10 mouse cellular contexts compared by ENCODE assay signal in genomic region chr1:158266293-158267019, GRCm38 (mm10).
DNase-seq lines count a peak whose midpoint lies in the region; ATAC-seq and TF ChIP-seq lines count a peak whose summit lies in the region.
"Had no signal": no experiment of that assay in that cellular context is flagged by ENCODE, and none has a peak within 500 bp of the region (broad histone marks: within the 10 kb centered on the region; RNA-seq: fewer than 3 reads in every experiment).

No protein-coding gene starts in this region.

- no peak overlapping the region for H3K4me3 ChIP-seq in forebrain, embryonic 14.5 days (ENCODE audit: low read depth, low read length)
- H3K4me3 ChIP-seq in midbrain, embryonic 14.5 days (replicated peaks; ENCODE audit: low read depth, low read length) = no peak overlapping the region
- no peak overlapping the region for H3K4me3 ChIP-seq in gastrocnemius, adult 2 months
- H3K4me3 ChIP-seq: liver, embryonic 15.5 days; myocyte had no signal

- H3K4me1 ChIP-seq in forebrain, embryonic 14.5 days (ENCODE audit: control insufficient read depth, insufficient read depth, low read length) = peaks cover 10% of the 10 kb centered on the region
- H3K4me1 ChIP-seq in midbrain, embryonic 14.5 days (ENCODE audit: control insufficient read depth, insufficient read depth, low read length) = peaks cover 12% of the 10 kb centered on the region
- H3K4me1 ChIP-seq: liver, embryonic 15.5 days had no signal

- no peak overlapping the region for H3K4me2 ChIP-seq in forebrain, embryonic 14.5 days (ENCODE audit: low read length)
- no peak overlapping the region for H3K4me2 ChIP-seq in midbrain, embryonic 14.5 days (ENCODE audit: low read length)
- H3K4me2 ChIP-seq: liver, embryonic 15.5 days had no signal

- H3K9me3 ChIP-seq in forebrain, embryonic 14.5 days (replicated peaks; ENCODE audit: control insufficient read depth, low read length) = no peaks in the 10 kb centered on the region
- H3K9me3 ChIP-seq in midbrain, embryonic 14.5 days (ENCODE audit: control insufficient read depth, low read length) = no peaks in the 10 kb centered on the region
- H3K9me3 ChIP-seq: liver, embryonic 15.5 days had no signal

- WGBS in forebrain, embryonic 14.5 days = 25% methylated on average over 3 of the region's 3 CpGs
- WGBS in midbrain, embryonic 14.5 days = 30% methylated on average over 3 of the region's 3 CpGs

- intact Hi-C loops in heart, postnatal 10 days (cut with DNase I) = no loop called here
- intact Hi-C loops in gastrocnemius, adult 2 months (cut with DNase I) = no loop called here

- no peak for DNase-seq in frontal cortex, adult 2 months (ENCODE audit: extremely low spot score in 1 of 2, low spot score in 1 of 2)
- peak; percentile 59 to 70 for DNase-seq in cerebellum, postnatal 25 days
- DNase-seq in forebrain, embryonic 14.5 days (ENCODE audit: low spot score) = no peak
- DNase-seq in midbrain, embryonic 14.5 days = no peak
- no peak for DNase-seq in heart, postnatal 10 days
- no peak for DNase-seq in gastrocnemius, adult 2 months
- no peak for DNase-seq in adrenal gland, adult (ENCODE audit: inconsistent age in 2 of 2, low spot score in 1 of 2)

- no peaks in the 10 kb centered on the region for H3K27me3 ChIP-seq in forebrain, embryonic 14.5 days (replicated peaks; ENCODE audit: control insufficient read depth, insufficient read depth, low read length)
- H3K27me3 ChIP-seq in midbrain, embryonic 14.5 days (ENCODE audit: control insufficient read depth, insufficient read depth, low read length) = no peaks in the 10 kb centered on the region
- H3K27me3 ChIP-seq: liver, embryonic 15.5 days had no signal

- H3K36me3 ChIP-seq in forebrain, embryonic 14.5 days (ENCODE audit: control insufficient read depth, insufficient read depth, low read length) = no peaks in the 10 kb centered on the region
- no peaks in the 10 kb centered on the region for H3K36me3 ChIP-seq in midbrain, embryonic 14.5 days (ENCODE audit: control insufficient read depth, insufficient read depth, low read length)
- H3K36me3 ChIP-seq: liver, embryonic 15.5 days had no signal

- no peak overlapping the region for H3K9ac ChIP-seq in forebrain, embryonic 14.5 days (ENCODE audit: low read length)
- H3K9ac ChIP-seq in midbrain, embryonic 14.5 days (replicated peaks; ENCODE audit: low read length) = no peak overlapping the region
- H3K9ac ChIP-seq: liver, embryonic 15.5 days had no signal

- 0 out of 2 replicates have a peak, but pooled peaks have one; percentile 33 for ATAC-seq in frontal cortex, adult (ENCODE audit: low TSS enrichment)
- ATAC-seq in forebrain, embryonic 14.5 days = peak; percentile 82
- peak; percentile 80; the same call in 1 of the 2 replicates for ATAC-seq in midbrain, embryonic 14.5 days (ENCODE audit: low FRiP score, low TSS enrichment)

- peak overlapping the region; percentile 67 for H3K27ac ChIP-seq in forebrain, embryonic 14.5 days (ENCODE audit: low read depth, low read length)
- H3K27ac ChIP-seq in midbrain, embryonic 14.5 days (replicated peaks; ENCODE audit: low read depth, low read length) = peak overlapping the region; percentile 49
- no peak overlapping the region for H3K27ac ChIP-seq in gastrocnemius, adult 2 months
- H3K27ac ChIP-seq: liver, embryonic 15.5 days had no signal

- no peak for TF ChIP-seq CTCF in gastrocnemius, adult 2 months (IDR thresholded peaks at IDR 0.05)

Comparison
In these comparisons a context has a peak if more than half of its experiments do, and no peak if none do; other contexts are left out.
1. DNase-seq: peak in cerebellum, postnatal 25 days (2 of 2); none in frontal cortex, adult 2 months (0 of 2), forebrain, embryonic 14.5 days (single experiment), midbrain, embryonic 14.5 days (single experiment), heart, postnatal 10 days (0 of 2), gastrocnemius, adult 2 months (single experiment) and adrenal gland, adult (0 of 2).
2. Peak in every context shown above with its lines, with median percentiles within 50 percentile points of each other: ATAC-seq.